Mouse (Mus musculus): Measurements from ENCODE around the gene Camkv.

The Camkv gene

GRCm38 (mm10) chr9:107994464-107994863 lies 59.0 kb downstream of the Camkv start:
- DNase-seq, result no peak

GRCm38 (mm10) chr9:107995513-107995912 lies 60.0 kb downstream of the Camkv start:
- no peak for DNase-seq

GRCm38 (mm10) chr9:107996049-107996448 lies 60.6 kb downstream of the Camkv start, which contains the start of gene Gm20662:
Gene Gm20662, plus strand, starts transcription at chr9:107996349.
- no peak for DNase-seq

Data from cerebellum, adult 9-11 months (tissue).